Mouse (Mus musculus) liver, adult 2 months (tissue): ENCODE results near the gene Nme7. TPM values are rescaled to one million over a fixed set of nuclear protein-coding genes. Genes with fewer than 3 reads are reported as not detected.

ENCODE experiments used
- DNase-seq: peaks from one replicate; pipeline ENCODE4 v3.0.0-alpha.2; 2011; ENCODE audit warnings: low read depth, low spot score; ENCODE audit errors: extremely low read depth
- H3K27ac ChIP-seq: fragments of 200-500 bp; replicated peaks from 2 replicates; pipeline ENCODE4 v1.5.1; 2012; ENCODE audit warnings: low read depth, mild to moderate bottlenecking, control low read depth, inconsistent platforms, low read length; ENCODE audit not compliant: insufficient read depth
- H3K27me3 ChIP-seq: fragments of 200-500 bp; 2 replicates; pipeline ENCODE4 v1.6.1; 2012; ENCODE audit warnings: mild to moderate bottlenecking, moderate library complexity, low read length, inconsistent platforms; ENCODE audit not compliant: control insufficient read depth, insufficient read depth
- H3K36me3 ChIP-seq: fragments of 200-500 bp; 2 replicates; pipeline ENCODE4 v1.6.1; 2012; ENCODE audit warnings: low read length, inconsistent platforms; ENCODE audit not compliant: control insufficient read depth, insufficient read depth
- H3K4me1 ChIP-seq: fragments of 200-500 bp; 2 replicates; pipeline ENCODE4 v1.6.1; 2011; ENCODE audit warnings: low read length; ENCODE audit not compliant: control insufficient read depth, insufficient read depth
- H3K4me3 ChIP-seq: fragments of 200-500 bp; 2 replicates; pipeline ENCODE4 v1.5.1; 2011; ENCODE audit warnings: low read depth, mild to moderate bottlenecking, control low read depth, low read length, moderate library complexity; ENCODE audit not compliant: insufficient read depth
- H3K79me2 ChIP-seq: fragments of 200-500 bp; 2 replicates; pipeline ENCODE4 v1.6.1; 2012; ENCODE audit warnings: inconsistent platforms, mild to moderate bottlenecking, low read length, moderate library complexity; ENCODE audit not compliant: control insufficient read depth, insufficient read depth
- H3K9ac ChIP-seq: fragments of 200-500 bp; 2 replicates; pipeline ENCODE4 v1.6.1; 2012; ENCODE audit warnings: low read depth, mild to moderate bottlenecking, control low read depth, inconsistent platforms, low read length
- CTCF ChIP-seq: fragments of 200-500 bp; IDR thresholded peaks from 2 replicates; pipeline ENCODE4 v1.5.1; 2011; ENCODE audit warnings: low read depth, low read length, control low read depth
- POLR2A ChIP-seq: fragments of 200-500 bp; IDR thresholded peaks from 2 replicates; pipeline ENCODE4 v1.6.1; 2011; ENCODE audit warnings: low read length, control low read depth; ENCODE audit not compliant: insufficient read depth; ENCODE audit errors: extremely low read depth
- WGBS: fragments of 180-500 bp; shearing (Covaris S2); methylation state at CpG from one replicate; pipeline ENCODE4 v1.1.7; 2018; 5-methylcytosine and 5-hydroxymethylcytosine counted together
- polyA plus RNA-seq: library from polyadenylated mRNA; depleted of rRNA; stranded (reverse); fragments of >200 nt; gene quantifications from 2 replicates; pipeline ENCODE4 v1.2.3, GENCODE M21; 2012
- total RNA-seq: library from RNA; depleted of rRNA; stranded (reverse); fragments of >200 nt; gene quantifications from 2 replicates; pipeline ENCODE4 v1.2.3, GENCODE M21; 2014

Nme7 gene
- total and polyA plus RNA-seq, 2 experiments: 3.4 to 17.1 TPM

GRCm38 (mm10) chr1:164459127-164459905 is 155.4 kb downstream of the Nme7 start:
- peaks cover 13% of the 10 kb centered on the region; the same call in 1 of the 2 replicates for H3K79me2 ChIP-seq
- H3K27me3 ChIP-seq: no peaks in the 10 kb centered on the region
- H3K36me3 ChIP-seq: no peaks in the 10 kb centered on the region
- TF ChIP-seq POLR2A (no peak), CTCF (no peak)
- peak overlapping the region; percentile 93 for H3K27ac ChIP-seq
- peaks cover 20% of the 10 kb centered on the region for H3K4me1 ChIP-seq
- 15% methylated on average over 12 of the region's 12 CpGs for WGBS
- peak overlapping the region; percentile 74 for H3K9ac ChIP-seq
- H3K4me3 ChIP-seq: peak overlapping the region; percentile 68
- peak; percentile 93 for DNase-seq

GRCm38 (mm10) chr1:164460921-164461697 is 157.2 kb downstream of the Nme7 start:
- H3K4me3 ChIP-seq: no peak overlapping the region
- WGBS: 50% methylated on average over 13 of the region's 13 CpGs
- peak; percentile 60 for DNase-seq
- H3K4me1 ChIP-seq: peaks cover 15% of the 10 kb centered on the region; the same call in 1 of the 2 replicates
- H3K9ac ChIP-seq: no peak overlapping the region
- no peaks in the 10 kb centered on the region for H3K27me3 ChIP-seq
- TF ChIP-seq CTCF: no peak
- no peak for TF ChIP-seq POLR2A
- no peaks in the 10 kb centered on the region for H3K36me3 ChIP-seq
- peaks cover 9% of the 10 kb centered on the region; the same call in 1 of the 2 replicates for H3K79me2 ChIP-seq
- no peak overlapping the region for H3K27ac ChIP-seq

- TF ChIP-seq POLR2A (no peak), CTCF (no peak)
- 64% methylated on average over 10 of the region's 10 CpGs for WGBS
- no peak overlapping the region for H3K27ac ChIP-seq
Observed at GRCm38 (mm10) chr1:164461726-164462125, 157.8 kb downstream of the Nme7 start.

GRCm38 (mm10) chr1:164467406-164467805 is 163.5 kb downstream of the Nme7 start:
- Histone ChIP-seq H3K27me3 (no peaks in the 10 kb centered on the region), H3K4me1 (no peaks in the 10 kb centered on the region), H3K36me3 (no peaks in the 10 kb centered on the region), H3K9ac (no peak overlapping the region), H3K27ac (no peak overlapping the region), H3K79me2 (no peaks in the 10 kb centered on the region), H3K4me3 (no peak overlapping the region)
- WGBS: 93% methylated on average over 10 of the region's 10 CpGs
- DNase-seq: no peak
- TF ChIP-seq CTCF: no peak
- no peak for TF ChIP-seq POLR2A

More at GRCm38 (mm10) chr1:164461726-164462125, 157.8 kb downstream of the Nme7 start:
- no peak for DNase-seq
- Histone ChIP-seq H3K27me3 (no peaks in the 10 kb centered on the region), H3K4me1 (peaks cover 10% of the 10 kb centered on the region; the same call in 1 of the 2 replicates), H3K79me2 (peaks cover 7% of the 10 kb centered on the region; the same call in 1 of the 2 replicates), H3K4me3 (no peak overlapping the region), H3K36me3 (no peaks in the 10 kb centered on the region), H3K9ac (no peak overlapping the region)

- Histone ChIP-seq H3K4me1 (no peaks in the 10 kb centered on the region), H3K79me2 (no peaks in the 10 kb centered on the region), H3K4me3 (no peak overlapping the region), H3K9ac (no peak overlapping the region), H3K36me3 (no peaks in the 10 kb centered on the region), H3K27ac (no peak overlapping the region), H3K27me3 (no peaks in the 10 kb centered on the region)
- no peak for DNase-seq
- 84% methylated on average over 8 of the region's 8 CpGs for WGBS
- TF ChIP-seq POLR2A (no peak), CTCF (no peak)
Observed at GRCm38 (mm10) chr1:164468329-164468728, 164.4 kb downstream of the Nme7 start.
